Mouse (Mus musculus) midbrain, embryonic 15.5 days (tissue): ENCODE measurements around the gene Trim17. TPM values are rescaled to one million over a fixed set of nuclear protein-coding genes. Genes with fewer than 3 reads are reported as not detected.
A peak's percentile ranks its signal among the peaks of the same experiment; 100 is the strongest.

Experiments used
- ATAC-seq: fragments of 200-750 bp; cut with Nextera tagmentation; replicated peaks from 2 replicates; pipeline ENCODE4 v1.8.0; 2017; ENCODE audit warnings: moderate TSS enrichment
- H3K27ac ChIP-seq: fragments of 300-500 bp; sonication (generic); 2 replicates; pipeline ENCODE4 v1.5.1; 2015; ENCODE audit warnings: mild to moderate bottlenecking, inconsistent platforms
- H3K27me3 ChIP-seq: fragments of 300-500 bp; sonication (generic); replicated peaks from 2 replicates; pipeline ENCODE4 v1.6.1; 2015; ENCODE audit warnings: inconsistent platforms
- H3K36me3 ChIP-seq: fragments of 300-500 bp; sonication (generic); replicated peaks from 2 replicates; pipeline ENCODE4 v1.6.1; 2015; ENCODE audit warnings: inconsistent platforms
- H3K4me1 ChIP-seq: fragments of 300-500 bp; sonication (generic); 2 replicates; pipeline ENCODE4 v1.6.1; 2015; ENCODE audit warnings: inconsistent platforms
- H3K4me2 ChIP-seq: fragments of 300-500 bp; sonication (generic); 2 replicates; pipeline ENCODE4 v1.6.1; 2015; ENCODE audit warnings: inconsistent platforms, mild to moderate bottlenecking, moderate library complexity
- H3K4me3 ChIP-seq: fragments of 300-500 bp; sonication (generic); 2 replicates; pipeline ENCODE4 v1.5.1; 2015; ENCODE audit warnings: mild to moderate bottlenecking, inconsistent platforms
- H3K9ac ChIP-seq: fragments of 300-500 bp; sonication (generic); 2 replicates; pipeline ENCODE4 v1.6.1; 2015; ENCODE audit warnings: mild to moderate bottlenecking, inconsistent platforms
- H3K9me3 ChIP-seq: fragments of 300-500 bp; sonication (generic); 2 replicates; pipeline ENCODE4 v1.6.1; 2016; ENCODE audit warnings: inconsistent platforms
- WGBS: fragments of 180-500 bp; shearing (Covaris S2); methylation state at CpG from one replicate; pipeline ENCODE4 v1.1.7; 2015; ENCODE audit warnings: mixed read lengths; 5-methylcytosine and 5-hydroxymethylcytosine counted together
- polyA plus RNA-seq: library from polyadenylated mRNA; unstranded; fragments of >200 nt; fragmentation: Nextera tagmentation; extraction: Ambion mirVana; gene quantifications from 2 replicates; pipeline ENCODE4 v1.2.1, GENCODE M21; 2015

Gene Trim17
- polyA plus RNA-seq, 1 experiment from 2014 or later = 2.0 TPM

- no peak for ATAC-seq
- Histone ChIP-seq H3K9me3 (no peaks in the 10 kb centered on the region), H3K4me2 (no peak overlapping the region), H3K27ac (no peak overlapping the region), H3K4me3 (no peak overlapping the region), H3K4me1 (peaks cover 4% of the 10 kb centered on the region; the same call in 1 of the 2 replicates), H3K36me3 (peaks cover 32% of the 10 kb centered on the region), H3K27me3 (no peaks in the 10 kb centered on the region), H3K9ac (no peak overlapping the region)
- WGBS = 69% methylated on average over 4 of the region's 4 CpGs
Observed at GRCm38 (mm10) chr11:58929055-58929454, 25.4 kb upstream of the Trim17 start.

- H3K9me3 ChIP-seq = no peaks in the 10 kb centered on the region
- H3K9ac ChIP-seq = no peak overlapping the region
- peaks cover 4% of the 10 kb centered on the region; the same call in 1 of the 2 replicates for H3K4me1 ChIP-seq
- H3K27me3 ChIP-seq = no peaks in the 10 kb centered on the region
- no peak overlapping the region for H3K4me2 ChIP-seq
- WGBS = 70% methylated on average over 3 of the region's 3 CpGs
- H3K27ac ChIP-seq = no peak overlapping the region
- peaks cover 36% of the 10 kb centered on the region for H3K36me3 ChIP-seq
- no peak for ATAC-seq
- H3K4me3 ChIP-seq = no peak overlapping the region
Observed at GRCm38 (mm10) chr11:58929641-58930040, 24.8 kb upstream of the Trim17 start.

DNA sequence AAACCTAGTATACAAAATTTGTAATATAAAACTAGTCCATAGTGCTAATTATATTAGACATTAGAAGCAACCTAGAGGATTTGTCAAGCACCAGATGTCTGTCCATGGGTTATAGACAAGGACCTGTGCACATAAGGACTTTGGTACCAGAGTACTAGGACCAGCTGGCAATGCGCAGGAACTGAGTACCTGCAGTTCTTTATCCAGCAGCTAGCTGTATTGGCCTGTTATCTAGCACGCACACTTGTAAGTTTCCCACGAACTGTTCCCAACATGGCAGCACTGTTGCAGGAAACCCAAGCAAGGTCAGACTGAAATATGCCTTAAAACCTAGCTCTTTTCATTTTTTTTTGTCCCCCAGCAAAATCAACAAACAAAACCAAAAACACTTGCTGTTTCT is 24.2 kb upstream of the Trim17 start:
- H3K9ac ChIP-seq = no peak overlapping the region
- ATAC-seq = no peak
- no peaks in the 10 kb centered on the region for H3K9me3 ChIP-seq
- no peak overlapping the region for H3K27ac ChIP-seq
- H3K4me2 ChIP-seq = no peak overlapping the region
- H3K27me3 ChIP-seq = no peaks in the 10 kb centered on the region
- peaks cover 36% of the 10 kb centered on the region for H3K36me3 ChIP-seq
- peaks cover 4% of the 10 kb centered on the region; the same call in 1 of the 2 replicates for H3K4me1 ChIP-seq
- no peak overlapping the region for H3K4me3 ChIP-seq
- 85% methylated on average over 3 of the region's 3 CpGs for WGBS

- Histone ChIP-seq H3K4me2 (no peak overlapping the region), H3K4me1 (peaks cover 14% of the 10 kb centered on the region), H3K9me3 (no peaks in the 10 kb centered on the region), H3K4me3 (no peak overlapping the region), H3K27me3 (no peaks in the 10 kb centered on the region), H3K27ac (no peak overlapping the region), H3K36me3 (peaks cover 42% of the 10 kb centered on the region), H3K9ac (no peak overlapping the region)
- WGBS = 80% methylated on average over 4 of the region's 4 CpGs
- no peak for ATAC-seq
Observed at GRCm38 (mm10) chr11:58931576-58931975, 22.9 kb upstream of the Trim17 start.

DNA sequence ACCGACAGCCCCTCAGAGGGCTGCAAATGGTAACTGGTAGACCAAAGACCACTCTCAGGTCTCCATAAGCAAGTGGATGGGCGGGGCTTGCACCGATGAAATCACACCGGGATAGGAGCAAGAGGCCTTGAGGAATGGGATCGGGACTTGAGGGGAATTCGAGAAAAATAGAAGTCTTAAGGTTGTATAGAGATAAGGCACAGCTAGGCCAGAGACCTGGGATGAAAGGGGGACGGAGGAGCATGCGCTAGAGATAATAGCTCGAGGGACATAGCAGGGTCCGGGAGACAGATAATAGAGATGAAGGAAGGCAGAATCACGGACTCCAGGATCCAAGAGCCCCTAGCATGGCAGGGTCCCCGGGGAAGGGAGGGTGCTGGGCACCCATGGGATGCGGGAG is 16.6 kb upstream of the Trim17 start:
- H3K36me3 ChIP-seq = peaks cover 22% of the 10 kb centered on the region
- peak overlapping the region; percentile 91 for H3K4me2 ChIP-seq
- peak overlapping the region; percentile 96 for H3K27ac ChIP-seq
- 0 out of 2 replicates have a peak, but pooled peaks have one; percentile 1 for ATAC-seq
- H3K9me3 ChIP-seq = no peaks in the 10 kb centered on the region
- peak overlapping the region; percentile 71 for H3K4me3 ChIP-seq
- no peaks in the 10 kb centered on the region for H3K27me3 ChIP-seq
- peaks cover 33% of the 10 kb centered on the region for H3K4me1 ChIP-seq
- peak overlapping the region; percentile 98 for H3K9ac ChIP-seq
- under 1% methylated on average over 13 of the region's 13 CpGs for WGBS

- WGBS = 0% methylated on average over 91 of the region's 95 CpGs
- peaks cover 33% of the 10 kb centered on the region for H3K4me1 ChIP-seq
- H3K9ac ChIP-seq = peak within 1 kb of the TSS; percentile 98
- no peaks in the 10 kb centered on the region for H3K27me3 ChIP-seq
- H3K4me3 ChIP-seq = peak within 1 kb of the TSS; percentile 71
- peak; percentile 96 for ATAC-seq
- H3K4me2 ChIP-seq = peak within 1 kb of the TSS; percentile 91
- H3K9me3 ChIP-seq = no peaks in the 10 kb centered on the region
- peaks cover 17% of the 10 kb centered on the region for H3K36me3 ChIP-seq
- peak within 1 kb of the TSS; percentile 96 for H3K27ac ChIP-seq
Observed at GRCm38 (mm10) chr11:58938322-58939087, 16.0 kb upstream of the Trim17 start, which contains the start of gene Rnf187. Gene Rnf187 (minus strand): TSS chr11:58938916.

- Histone ChIP-seq H3K4me1 (peaks cover 33% of the 10 kb centered on the region), H3K9ac (peak overlapping the region; percentile 98), H3K4me3 (peak overlapping the region; percentile 71), H3K36me3 (peaks cover 11% of the 10 kb centered on the region), H3K4me2 (peak overlapping the region; percentile 91), H3K27ac (peak overlapping the region; percentile 96), H3K9me3 (no peaks in the 10 kb centered on the region), H3K27me3 (no peaks in the 10 kb centered on the region)
- WGBS = 14% methylated on average over 6 of the region's 6 CpGs
- no peak for ATAC-seq
Observed at GRCm38 (mm10) chr11:58939088-58939439, 15.4 kb upstream of the Trim17 start.

DNA sequence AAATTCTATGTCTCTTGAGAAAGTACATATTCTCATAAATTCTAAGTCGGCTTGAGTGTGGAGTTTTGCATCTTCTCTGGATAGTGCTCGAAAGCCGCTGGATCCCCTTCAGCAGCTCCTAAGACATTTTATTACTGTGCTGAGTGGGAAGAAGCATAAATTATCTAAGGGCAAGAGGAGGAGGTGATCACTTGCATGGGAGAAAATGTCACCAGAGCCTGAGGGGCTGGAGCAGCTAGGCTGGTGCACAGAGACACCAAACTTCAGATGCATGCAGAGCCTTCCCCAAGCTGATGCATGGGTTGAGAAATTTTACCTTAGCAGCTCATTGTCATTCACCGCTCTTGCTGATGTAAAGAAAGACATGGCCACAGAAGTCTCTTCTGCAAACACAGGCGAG is 10.3 kb upstream of the Trim17 start:
- 75% methylated on average over 5 of the region's 5 CpGs for WGBS
- Histone ChIP-seq H3K4me2 (no peak overlapping the region), H3K4me1 (peaks cover 15% of the 10 kb centered on the region), H3K27ac (no peak overlapping the region), H3K9ac (no peak overlapping the region), H3K9me3 (no peaks in the 10 kb centered on the region), H3K36me3 (no peaks in the 10 kb centered on the region), H3K4me3 (no peak overlapping the region), H3K27me3 (no peaks in the 10 kb centered on the region)
- ATAC-seq = no peak

DNA sequence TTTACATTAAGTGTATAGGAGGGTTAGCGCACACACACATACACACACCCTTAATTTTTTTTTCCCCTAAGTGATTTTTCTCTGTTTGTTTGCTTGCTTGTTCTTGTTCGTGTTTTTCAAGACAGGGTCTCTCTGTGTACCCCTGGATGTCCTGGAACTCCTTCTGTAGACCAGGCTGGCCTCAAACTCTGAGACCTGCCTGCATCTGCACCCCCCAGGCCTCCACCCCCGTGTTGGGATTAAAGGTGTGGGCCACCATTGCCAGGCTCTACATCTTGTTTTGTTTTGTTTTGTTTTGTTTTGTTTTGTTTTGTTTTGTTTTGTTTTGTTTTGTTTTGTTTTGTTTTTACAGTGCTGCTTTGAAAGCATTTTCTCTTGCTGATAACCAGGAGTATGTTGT is 7.2 kb upstream of the Trim17 start:
- H3K9ac ChIP-seq = peak overlapping the region; percentile 54
- H3K27me3 ChIP-seq = no peaks in the 10 kb centered on the region
- no peak for ATAC-seq
- H3K9me3 ChIP-seq = no peaks in the 10 kb centered on the region
- peak overlapping the region; percentile 63 for H3K4me2 ChIP-seq
- WGBS = 79% methylated on average over 3 of the region's 3 CpGs
- no peaks in the 10 kb centered on the region for H3K36me3 ChIP-seq
- peak overlapping the region; percentile 69 for H3K4me3 ChIP-seq
- H3K4me1 ChIP-seq = peaks cover 27% of the 10 kb centered on the region
- peak overlapping the region; percentile 97 for H3K27ac ChIP-seq

- Histone ChIP-seq H3K4me1 (peaks cover 30% of the 10 kb centered on the region), H3K9me3 (no peaks in the 10 kb centered on the region), H3K4me2 (peak overlapping the region; percentile 63), H3K9ac (peak overlapping the region; percentile 54), H3K36me3 (no peaks in the 10 kb centered on the region), H3K27ac (peak overlapping the region; percentile 97), H3K27me3 (no peaks in the 10 kb centered on the region), H3K4me3 (peak overlapping the region; percentile 69)
- 7% methylated on average over 23 of the region's 23 CpGs for WGBS
- ATAC-seq = peak; percentile 83
Observed at GRCm38 (mm10) chr11:58947798-58948528, 6.5 kb upstream of the Trim17 start.

DNA sequence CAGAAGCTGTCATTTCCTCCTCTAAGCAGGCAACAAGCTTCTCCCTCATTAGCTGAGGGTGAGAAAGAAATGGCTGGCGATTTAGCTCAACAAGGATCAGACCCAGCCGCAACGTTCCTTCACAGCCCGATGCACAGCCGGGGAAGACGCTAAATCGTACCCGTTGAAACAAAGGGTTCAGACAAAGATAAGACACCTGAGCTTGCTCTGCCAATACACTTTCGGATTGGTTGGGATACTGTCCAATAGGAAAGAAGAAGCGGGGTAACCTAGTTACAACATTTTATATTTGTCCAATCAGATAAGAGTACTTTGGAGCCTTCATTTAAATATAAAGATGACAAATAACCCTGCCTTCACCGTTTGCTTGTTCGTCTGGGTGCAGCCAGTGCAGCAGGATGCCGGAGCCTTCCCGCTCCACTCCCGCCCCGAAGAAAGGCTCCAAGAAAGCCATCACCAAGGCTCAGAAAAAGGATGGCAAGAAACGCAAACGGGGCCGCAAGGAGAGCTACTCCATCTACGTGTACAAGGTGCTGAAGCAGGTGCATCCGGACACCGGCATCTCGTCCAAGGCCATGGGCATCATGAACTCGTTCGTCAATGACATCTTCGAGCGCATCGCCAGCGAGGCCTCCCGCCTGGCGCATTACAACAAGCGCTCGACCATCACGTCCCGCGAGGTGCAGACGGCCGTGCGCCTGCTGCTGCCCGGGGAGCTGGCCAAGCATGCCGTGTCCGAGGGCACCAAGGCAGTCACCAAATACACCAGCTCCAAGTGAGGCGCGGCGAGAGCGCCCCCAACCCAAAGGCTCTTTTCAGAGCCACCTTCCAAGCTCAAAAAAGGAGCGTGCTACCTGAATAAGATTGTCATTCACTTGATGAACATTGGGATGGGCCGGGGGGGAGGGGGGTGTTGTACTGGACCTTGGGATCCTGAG is 5.7 kb upstream of the Trim17 start, which contains the start of gene Hist3h2ba:
Hist3h2ba (plus strand) TSS at position 379 of the 938 bp plus-strand sequence.
- H3K4me2 ChIP-seq = peak within 1 kb of the TSS; percentile 63
- H3K9ac ChIP-seq = peak within 1 kb of the TSS; percentile 95
- H3K27ac ChIP-seq = peak within 1 kb of the TSS; percentile 97
- peak; percentile 93 for ATAC-seq
- peak within 1 kb of the TSS; percentile 69 for H3K4me3 ChIP-seq
- H3K36me3 ChIP-seq = no peaks in the 10 kb centered on the region
- no peaks in the 10 kb centered on the region for H3K27me3 ChIP-seq
- H3K4me1 ChIP-seq = peaks cover 32% of the 10 kb centered on the region
- WGBS = under 1% methylated on average over 48 of the region's 48 CpGs
- H3K9me3 ChIP-seq = no peaks in the 10 kb centered on the region
